Mouse (Mus musculus): ENCODE data around the gene Samd1.

Gene Samd1

DNA sequence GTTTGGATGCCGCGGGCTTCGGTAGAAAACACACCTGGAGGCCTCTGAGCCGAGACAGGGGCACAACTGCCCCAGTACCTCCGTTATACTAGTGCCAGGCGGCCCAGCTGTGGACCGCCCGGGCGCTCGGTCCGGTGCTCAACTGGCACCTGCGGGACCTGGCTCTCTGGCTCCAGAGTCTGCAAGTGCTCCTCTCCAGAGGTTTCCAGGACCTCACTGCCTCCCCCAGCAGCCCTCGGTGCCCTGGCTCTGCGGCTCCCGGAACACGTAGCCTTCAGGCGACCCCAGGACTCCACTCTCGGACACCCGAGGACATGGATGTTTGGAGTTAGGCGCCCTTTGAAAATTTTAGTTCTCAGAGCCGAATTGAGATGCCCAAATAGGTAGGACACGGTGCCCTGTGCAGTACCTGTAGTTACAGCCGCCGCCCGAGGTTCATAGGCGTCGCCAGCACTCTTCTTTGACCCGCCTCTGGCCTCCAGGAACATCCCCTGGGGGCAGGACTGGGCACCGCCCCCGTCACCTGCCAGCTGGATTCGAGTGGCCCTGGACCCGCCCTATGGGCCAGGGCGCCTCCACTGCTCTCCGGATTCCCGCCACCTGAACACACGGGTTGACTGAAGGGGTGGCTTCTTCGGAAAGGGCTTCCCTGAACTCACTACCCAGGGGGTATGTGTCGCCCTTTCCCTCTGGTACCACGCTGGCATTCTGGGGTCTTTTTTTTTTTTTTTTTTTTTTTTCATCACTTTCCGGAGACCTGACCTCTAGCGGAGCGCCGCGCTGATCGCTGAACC lies 14.4 kb downstream of the Samd1 start, which contains the start of gene 2210011C24Rik:
Gene 2210011C24Rik (minus strand): TSS at position 467 of the 794 bp plus-strand sequence.
- DNase-seq (ENCODE audit: low spot score in 2 of 2) = no peak

DNA sequence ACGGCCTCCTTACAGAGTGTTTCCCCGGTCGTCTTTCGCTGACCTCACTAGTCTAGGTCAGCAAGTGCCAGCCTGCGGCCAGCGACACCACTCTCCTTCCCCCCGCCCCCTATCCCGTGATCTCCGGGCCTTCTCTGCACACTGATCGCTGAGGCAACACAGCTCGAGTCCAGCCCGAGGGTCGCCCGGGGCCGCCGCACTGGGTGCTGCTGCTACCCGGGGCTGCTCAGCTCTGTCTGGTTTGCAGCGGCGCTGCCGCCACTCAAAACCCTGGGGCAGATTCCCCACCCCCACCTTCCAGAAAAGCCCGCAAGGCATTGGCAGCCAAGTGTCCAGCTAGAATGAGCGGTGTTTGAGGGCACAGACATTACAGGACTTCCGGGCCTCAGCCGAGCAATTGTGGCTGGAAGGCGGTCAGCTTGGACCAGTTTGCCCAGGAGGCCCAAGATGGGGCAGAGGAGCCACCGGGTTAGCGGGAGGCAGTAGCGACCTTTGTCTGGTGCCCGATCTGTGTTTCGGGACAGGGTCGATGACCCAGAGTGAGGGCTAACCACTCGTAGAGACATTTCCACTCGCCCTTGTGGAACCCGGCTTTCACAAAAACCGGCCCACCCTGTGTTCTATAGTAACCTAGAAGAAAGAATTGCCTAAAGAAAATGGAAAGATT lies 15.2 kb downstream of the Samd1 start:
- DNase-seq (ENCODE audit: low spot score in 2 of 2) = no peak

DNA sequence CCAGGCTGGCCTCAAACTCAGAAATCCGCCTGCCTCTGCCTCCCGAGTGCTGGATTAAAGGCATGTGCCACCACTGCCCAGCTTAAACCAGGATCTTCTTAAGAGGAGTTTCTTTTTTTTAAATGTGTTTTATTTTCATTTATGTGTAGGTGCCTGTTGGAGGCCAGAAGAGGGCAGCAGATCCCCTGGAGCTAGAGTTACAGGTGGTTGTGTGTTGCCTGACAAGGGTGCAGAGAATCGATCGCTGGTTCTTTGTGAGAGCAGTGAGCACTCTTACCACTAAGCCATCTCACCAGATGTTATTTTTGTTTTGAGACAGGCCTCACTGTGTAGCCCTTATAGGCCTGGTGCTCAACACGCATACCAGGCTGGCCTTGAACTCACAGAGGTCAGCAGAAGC lies 18.4 kb downstream of the Samd1 start:
- no peak for DNase-seq (ENCODE audit: low spot score in 2 of 2)

DNA sequence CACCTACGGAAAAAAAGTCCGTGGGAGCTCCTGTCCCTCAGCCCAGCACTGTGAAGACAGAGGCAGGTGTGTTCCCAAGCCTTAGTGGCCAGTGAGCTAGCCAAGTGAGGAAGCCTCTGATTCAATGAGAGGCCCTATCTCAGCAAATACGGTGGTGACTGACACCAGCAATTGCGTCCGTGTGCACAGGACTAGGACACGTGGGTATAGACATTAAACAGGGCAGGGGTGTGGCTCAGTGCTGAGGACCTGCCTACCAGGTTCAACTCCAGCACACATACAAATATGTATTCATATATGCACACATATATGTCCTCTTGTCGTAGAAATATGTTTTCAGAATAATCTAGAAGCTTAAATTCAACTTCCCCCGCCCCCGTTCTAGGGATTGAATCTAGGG lies 22.3 kb downstream of the Samd1 start:
- no peak for DNase-seq (ENCODE audit: low spot score in 2 of 2)

DNA sequence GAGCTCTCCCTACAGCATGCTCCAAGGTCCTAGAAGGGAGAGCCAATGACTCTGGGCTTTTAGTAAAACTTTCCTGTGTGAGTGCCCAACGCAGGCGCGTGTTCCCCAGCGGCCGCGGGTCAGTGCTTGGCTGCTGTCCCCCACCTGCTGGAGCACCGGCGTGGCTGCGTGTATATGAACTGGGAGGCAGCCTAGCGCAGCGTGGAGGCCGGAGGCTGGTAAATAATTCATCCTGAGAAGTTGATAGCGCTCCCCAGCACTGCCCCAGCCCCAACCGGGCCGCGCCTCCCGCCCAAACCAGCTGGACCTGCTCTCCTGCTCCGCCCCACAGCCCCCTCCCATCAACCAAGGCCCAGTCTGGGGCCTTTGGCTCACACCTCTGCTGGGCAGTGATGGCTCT lies 23.6 kb downstream of the Samd1 start, which contains the start of gene Palm3:
Gene Palm3 (plus strand): TSS at position 376 of the 400 bp plus-strand sequence.
- DNase-seq (ENCODE audit: low spot score in 2 of 2) = no peak

DNA sequence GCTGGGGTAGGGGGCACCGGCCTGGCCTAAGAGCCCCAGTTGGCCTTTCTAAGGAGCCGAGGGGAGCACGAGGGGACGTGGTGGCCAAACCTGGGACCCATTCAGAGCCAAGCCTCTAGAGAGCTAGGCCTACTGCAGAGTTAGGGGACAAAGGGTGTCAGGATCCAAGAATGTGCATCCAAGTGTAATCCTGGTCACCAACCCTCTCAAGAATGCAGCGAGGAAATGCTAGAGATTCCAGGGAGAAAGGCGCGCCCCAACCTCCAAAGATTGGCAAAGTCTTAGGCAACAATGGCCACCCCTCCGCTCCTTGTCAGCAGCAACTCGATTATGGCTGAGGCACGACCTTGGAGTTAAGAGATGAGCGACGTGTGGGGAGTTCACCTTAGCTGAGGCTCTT lies 24.1 kb downstream of the Samd1 start:
- DNase-seq (ENCODE audit: low spot score in 2 of 2) = no peak

DNA sequence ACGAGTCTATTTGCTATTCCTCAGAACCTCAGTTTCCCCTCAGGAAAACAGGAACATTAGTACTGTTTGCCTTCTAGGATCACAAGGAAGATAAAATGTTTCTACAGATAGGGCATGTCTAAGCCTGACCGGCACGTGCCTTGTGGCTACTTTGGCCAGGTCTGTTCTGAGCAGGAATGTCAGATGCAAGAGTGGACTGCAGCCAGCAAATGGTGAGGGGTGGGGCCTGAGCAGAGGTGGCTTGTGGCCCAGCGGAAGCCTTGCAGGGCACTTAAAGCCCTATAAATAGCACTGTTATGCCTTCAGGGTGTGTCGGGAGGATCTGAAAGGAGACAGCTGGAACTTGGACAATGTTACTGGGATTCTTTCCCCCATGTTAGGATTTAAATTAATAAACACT lies 25.6 kb downstream of the Samd1 start:
- DNase-seq (ENCODE audit: low spot score in 2 of 2) = no peak

DNA sequence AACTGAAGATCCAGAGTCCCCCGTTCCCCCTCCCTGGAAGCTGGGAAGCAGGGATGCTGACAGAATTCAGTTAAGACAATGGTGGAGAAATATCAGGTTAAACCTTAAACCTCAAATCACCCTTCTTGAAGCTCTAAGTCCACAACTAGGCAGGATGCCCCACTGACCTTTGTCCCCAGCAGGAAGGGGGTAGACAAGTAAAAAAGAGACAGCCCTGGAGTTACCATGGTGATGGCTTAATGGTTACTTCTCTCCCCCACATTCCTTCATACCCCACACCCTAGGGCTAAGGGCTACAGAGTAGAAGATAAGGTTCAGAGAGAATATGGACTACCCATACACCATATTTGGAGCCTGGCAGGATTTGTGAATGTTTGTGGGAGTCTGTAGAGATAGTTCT lies 26.2 kb downstream of the Samd1 start:
- DNase-seq (ENCODE audit: low spot score in 2 of 2) = no peak

DNA sequence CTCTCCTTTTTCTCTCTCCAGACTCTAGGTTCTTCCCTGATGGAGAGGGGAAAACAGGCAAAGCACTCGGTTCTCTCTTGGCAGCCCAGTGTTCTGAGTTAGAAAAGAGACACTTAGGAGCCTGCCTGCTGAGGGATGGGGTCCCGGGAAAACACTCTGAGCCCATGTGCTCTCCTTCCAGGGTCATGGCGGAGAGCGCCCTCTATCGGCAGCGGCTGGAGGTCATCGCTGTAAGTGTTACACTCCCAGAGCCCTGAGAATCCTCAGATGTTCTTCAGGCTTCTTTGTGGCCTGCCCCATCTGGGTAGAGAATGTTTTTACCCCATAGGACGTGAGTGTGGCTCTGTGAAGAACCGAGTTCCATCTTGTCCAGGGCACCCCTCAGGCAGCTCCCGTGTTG lies 26.7 kb downstream of the Samd1 start:
- DNase-seq (ENCODE audit: low spot score in 2 of 2) = no peak

DNA sequence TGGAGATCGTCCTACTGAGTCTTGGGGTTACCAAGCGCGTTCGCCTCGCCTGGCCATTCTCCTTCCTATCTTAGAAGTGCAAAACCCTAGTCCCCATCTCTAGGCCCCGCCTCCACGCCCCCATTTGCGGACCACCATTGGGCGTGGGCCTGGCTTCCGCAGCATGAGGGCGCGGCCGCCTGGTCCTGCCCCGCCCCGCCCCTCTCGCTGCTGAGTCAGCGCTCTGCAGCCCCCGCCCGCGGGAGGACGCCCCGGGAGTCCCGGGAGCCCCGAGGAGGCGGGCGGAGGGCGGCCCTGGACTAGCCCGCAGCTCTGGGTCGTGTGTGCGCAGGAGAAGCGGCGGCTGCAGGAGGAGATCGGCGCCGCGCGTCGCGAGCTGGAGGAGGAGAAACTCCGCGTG lies 28.4 kb downstream of the Samd1 start:
- DNase-seq (ENCODE audit: low spot score in 2 of 2) = peak; percentile 23 to 27

DNA sequence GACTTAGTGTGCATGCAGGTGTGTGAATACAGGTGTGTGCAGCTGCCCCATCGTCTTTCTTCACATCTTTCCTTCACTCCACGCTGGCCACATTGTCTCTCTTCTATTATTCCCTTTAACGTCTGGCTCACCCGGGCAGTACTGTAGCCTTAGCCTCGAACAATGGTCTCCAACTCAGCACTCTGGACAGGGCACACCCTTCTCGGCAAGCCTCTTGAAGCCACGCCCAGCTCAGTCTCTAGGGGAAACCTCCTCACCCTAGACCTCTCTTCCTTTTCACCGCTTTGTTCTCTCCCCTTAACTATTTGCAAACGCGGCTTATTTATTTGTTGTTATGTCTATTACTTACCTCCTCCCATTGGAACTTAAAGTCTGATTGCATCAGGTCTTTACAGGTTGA lies 30.0 kb downstream of the Samd1 start:
- no peak for DNase-seq (ENCODE audit: low spot score in 2 of 2)

DNA sequence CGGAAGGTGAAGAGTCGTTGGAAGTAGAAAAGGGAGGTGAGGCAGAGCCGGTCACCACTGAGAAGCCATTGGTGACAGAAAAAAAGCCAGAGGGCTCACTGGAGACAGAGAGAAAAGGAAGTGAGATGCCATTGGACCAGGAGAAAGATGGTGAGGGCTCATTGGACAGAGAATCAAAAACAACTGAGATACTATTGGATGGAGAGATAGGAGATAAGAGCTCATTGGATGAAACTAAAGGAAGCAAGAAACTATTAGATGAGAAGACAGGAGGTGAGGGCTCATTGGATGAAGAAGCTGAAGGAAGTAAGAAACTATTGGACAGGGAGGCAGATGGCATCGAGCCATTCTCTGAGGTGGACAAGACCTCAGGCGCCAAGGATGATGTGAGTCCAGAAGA lies 31.8 kb downstream of the Samd1 start:
- no peak for DNase-seq (ENCODE audit: low spot score in 2 of 2)

DNA sequence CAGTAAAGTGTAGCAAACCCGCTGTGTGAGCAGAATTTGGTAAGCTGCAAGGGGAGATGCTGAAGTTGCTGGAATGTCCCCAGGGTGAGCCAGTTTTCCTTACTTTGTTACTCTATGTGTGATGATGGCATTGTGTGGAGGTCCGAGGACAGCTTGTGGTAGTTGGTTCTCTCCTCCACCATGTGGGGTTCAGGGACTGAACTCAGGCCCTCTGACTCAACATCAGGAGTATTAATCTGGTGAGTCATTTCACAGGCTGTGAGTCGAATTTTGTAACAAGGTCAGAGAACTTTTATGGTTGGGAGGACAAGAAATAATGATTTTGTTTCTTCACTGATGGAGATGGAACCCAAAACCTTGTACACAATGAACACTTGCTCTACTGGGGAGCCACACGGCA lies 35.3 kb downstream of the Samd1 start:
- no peak for DNase-seq (ENCODE audit: low spot score in 2 of 2)

DNA sequence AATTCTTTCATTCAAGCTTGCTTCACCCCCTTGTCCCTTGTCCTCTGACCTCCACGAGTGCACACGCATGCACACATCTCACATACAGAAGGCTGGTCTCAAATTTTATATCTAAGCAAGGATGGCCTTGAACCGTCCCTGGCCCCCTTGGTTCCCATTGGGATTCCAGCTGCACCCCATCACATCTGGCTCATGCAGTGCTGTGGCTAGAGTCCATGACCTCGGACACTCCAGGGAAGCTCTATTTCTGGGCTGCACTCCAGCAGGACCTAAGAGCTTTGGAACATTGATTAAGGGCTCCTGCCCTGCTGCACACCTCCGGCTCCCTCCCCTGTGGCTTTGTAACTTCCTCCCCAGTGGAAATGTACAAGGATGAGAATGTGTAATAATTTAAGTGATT lies 40.5 kb downstream of the Samd1 start:
- DNase-seq (ENCODE audit: low spot score in 2 of 2) = no peak

DNA sequence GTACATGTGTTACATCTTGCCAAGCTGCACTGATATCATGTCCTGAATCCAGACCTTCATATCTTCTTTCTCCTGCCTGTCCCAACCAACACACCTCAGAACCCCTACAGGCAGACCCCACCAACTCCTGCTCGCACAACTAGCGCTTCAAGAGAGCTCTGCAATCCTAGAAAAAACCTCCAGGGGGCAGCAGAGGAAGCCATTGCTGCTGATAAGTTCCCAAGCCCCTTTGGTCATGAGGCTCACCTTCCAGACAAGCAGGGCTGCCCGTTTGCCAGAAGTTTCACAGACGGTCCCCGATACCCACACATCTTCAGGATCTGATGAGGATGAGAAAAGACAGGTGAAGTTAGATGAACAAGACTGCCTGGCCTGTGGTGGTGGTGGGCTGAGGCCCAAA lies 41.6 kb downstream of the Samd1 start:
- DNase-seq (ENCODE audit: low spot score in 2 of 2) = peak; percentile 78

DNA sequence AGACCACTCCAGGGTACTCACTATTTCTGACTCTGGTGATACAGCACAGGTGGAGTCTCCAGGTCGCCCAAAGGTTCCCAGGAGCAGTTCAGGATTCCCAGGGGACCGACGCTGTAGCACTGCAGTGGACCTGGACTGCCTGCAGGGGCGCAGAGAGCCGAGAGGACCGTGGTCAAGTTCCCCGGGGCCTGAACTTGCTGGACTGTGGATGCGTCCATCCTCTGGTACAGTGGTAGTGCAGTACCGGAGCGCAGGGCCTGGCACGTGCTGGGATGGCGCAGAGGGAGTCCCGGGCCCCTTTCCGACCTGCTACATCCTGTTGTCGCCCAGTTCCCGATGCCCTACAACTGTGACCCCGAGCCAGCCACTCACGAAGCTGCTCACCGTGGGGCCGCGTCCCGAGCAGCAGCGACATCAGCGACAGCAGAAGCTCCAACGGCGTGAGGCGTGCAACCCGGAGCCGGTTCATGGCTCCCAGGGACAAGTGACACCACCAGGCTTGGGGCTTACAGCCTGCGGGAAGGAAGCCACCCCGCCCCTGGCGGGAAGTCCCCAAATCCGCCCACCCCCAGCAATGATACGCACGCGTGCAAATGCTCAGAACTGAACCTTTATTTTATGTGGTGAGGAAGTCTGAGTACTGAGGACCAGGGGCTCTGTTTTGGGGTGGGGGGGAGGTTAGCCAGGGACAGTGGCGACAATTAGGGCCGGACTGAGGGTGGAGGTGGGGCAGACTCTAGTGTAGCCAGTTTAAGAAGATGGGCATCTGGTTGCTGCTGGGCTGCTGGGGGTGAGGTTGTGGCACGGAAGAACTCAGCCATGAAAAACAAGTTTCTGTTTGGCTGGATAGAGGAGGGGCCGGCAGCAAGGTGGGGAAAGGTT lies 44.8 kb downstream of the Samd1 start, which contains the start of gene Il27ra:
Gene Il27ra (minus strand): TSS at position 524 of the 882 bp plus-strand sequence.
- DNase-seq (ENCODE audit: low spot score in 2 of 2) = peak; percentile 13 to 31

DNA sequence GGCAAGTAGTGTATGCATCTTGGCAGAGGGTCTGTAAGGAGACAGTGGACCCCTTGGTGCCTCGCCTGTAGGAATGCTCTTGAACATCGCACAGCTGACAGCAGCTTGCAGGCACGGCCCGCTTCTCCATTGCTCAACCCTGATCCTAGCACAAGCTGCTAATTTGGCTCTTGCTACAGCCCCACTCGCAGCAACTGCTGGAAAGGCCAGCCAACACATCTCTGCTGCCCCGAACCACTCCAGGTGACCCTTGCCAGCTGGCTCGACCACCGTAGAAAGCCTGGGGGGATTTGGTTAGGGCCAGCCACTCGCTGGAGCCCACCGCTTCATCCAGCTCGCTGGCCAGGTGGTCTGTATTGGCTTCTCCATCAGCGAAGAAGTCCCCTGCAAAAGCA lies 45.5 kb downstream of the Samd1 start:
- no peak for DNase-seq (ENCODE audit: low spot score in 2 of 2)

DNA sequence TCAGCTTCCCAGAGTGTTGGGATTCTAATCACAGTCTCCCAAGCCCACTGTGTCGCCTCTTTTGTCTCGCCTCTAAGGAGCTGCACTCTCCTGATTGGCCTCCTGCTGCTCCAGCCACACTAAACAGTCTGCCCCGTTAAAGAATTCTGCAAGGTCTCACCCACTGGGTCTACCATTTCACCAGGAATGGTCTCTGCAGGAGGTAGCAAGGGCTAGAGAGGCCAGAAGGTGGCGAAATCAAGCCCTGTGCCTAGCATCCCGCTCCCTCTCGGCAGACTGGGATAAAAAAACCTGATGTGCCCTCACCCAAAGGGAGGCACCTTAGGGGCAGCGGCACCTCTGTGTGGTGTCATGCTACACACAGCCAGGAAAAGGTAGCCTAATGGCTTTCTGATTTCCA lies 46.6 kb downstream of the Samd1 start:
- no peak for DNase-seq (ENCODE audit: low spot score in 2 of 2)

DNA sequence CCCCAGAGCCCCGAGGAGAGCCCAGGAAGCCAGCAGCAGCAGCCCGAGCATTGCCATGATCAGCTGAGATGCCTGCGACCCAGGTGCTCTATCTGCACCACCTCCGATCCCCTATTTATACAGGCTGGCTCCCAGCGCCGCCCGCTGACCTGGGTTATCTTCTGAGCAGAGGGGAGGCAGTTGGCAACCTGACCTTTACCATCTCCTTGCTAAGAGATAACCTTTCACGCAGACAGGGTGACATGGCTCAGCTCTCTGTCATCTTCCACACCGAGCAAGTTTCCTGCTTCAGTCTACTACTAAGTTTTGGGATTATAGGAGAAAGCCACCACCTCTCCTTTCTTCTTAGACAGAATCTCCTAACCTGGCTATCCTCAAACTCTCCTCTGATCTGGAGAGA lies 47.4 kb downstream of the Samd1 start, which contains the start of gene Rln3:
Gene Rln3 (minus strand): TSS at position 101 of the 400 bp plus-strand sequence.
- no peak for DNase-seq (ENCODE audit: low spot score in 2 of 2)

DNA sequence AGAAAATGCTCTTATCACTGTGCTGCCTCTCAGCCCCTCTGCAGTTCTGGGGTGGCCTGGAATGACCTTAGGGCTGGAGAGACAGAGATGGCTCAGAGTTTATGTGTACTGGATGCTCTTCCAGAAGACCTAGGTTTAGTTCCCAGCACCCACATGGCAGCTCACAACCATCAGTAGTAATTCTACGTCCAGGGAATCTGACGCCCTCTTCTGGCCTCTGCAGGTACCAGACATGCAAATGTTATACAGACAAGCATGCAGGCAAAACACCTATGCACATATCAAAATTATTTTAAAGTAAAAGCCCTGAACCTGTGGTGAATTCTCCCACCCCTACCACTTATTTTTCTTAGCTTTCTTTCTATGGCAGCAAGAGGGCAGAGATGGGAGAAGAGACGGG lies 49.0 kb downstream of the Samd1 start:
- DNase-seq (ENCODE audit: low spot score in 2 of 2) = no peak

DNA sequence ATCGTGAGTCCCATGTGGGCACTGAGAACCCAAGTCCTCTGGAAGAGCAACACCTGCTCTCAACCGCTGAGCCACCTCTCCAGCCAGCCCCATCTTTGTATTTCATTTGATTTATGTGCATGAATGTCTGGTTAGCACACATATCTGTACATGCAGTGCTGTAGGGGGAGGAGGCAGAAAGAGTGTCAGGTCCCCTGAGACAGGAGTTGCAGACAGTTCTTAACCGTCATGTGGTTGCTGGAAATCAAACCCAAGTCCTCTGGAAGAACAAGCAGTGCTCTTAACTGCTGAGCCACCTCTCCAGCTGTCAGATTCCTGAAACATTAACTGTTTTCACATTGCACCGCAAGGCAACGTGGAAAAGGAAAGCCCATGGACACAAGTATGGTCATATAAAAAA lies 50.7 kb downstream of the Samd1 start:
- no peak for DNase-seq (ENCODE audit: low spot score in 2 of 2)

Measured in right cerebral cortex, adult 2 months (tissue).